Mouse (Mus musculus) liver (tissue): Measurements from ENCODE around the gene Dpp9.

Source experiments
- DNase-seq: peaks from one replicate; pipeline ENCODE4 v3.0.0-alpha.2; 2020; ENCODE audit warnings: mixed read lengths

The Dpp9 gene

DNA sequence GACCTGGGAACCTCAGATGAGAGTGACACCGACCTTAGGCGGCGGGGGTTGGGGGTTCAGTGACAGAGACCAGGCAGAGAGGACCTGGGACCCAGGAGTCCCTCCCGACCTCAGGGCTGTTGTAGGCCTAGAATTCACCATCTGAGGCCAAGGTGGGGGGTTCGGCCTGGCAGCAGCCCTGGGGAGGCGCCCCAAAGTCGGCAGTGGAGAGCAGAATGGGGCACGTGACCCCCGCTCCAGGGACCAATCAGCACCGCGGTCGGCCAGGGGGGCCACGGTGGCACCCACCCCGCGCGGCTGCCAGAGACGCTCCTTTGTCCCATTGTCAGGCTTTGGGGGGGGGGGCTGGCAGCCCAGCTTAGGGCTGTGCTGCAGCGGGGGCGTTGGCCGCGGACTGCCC lies 79.3 kb downstream of the Dpp9 start:
- no peak for DNase-seq

DNA sequence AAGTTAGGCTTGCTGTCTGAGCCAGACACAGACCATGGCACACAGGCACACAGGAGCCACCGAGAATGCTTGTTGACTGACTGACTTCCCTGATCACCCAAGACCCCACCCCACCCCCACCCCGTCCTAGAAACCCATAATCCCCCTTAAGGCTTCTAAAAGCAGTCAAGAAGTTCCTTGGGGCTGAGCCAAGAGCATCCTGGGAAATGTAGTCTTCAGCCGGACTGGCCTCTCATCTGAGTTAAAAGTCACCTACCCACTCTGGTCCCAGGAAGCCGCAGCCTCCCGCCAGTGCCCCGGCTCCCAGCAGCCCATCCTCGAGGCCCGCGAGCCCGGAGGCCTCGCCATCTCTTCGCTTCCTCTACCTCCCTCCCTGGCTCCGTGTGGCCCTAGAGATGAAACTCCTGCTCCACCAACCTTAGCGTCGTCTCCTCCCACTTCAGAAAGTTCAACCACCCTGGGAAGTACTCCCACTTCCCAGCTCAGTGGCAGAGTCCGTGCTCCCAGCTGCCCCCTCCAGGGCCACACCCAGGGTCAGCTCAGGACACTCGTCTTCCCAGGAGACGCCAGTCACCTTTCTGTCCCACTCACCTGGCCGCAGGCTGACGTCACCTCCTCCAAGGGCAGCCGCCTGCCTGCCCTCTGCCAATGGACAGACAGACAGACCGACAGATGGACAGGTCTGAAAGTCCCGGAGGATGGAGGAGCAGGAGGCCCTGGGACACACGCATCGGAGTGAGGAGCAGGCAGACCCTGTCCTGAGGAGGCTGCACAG lies 80.7 kb downstream of the Dpp9 start:
- no peak for DNase-seq
